Mouse (Mus musculus) CD4-positive, CD25-positive, alpha-beta regulatory T cell, adult 4 months (primary cell): ENCODE data around the gene Zcchc10. TPM values are rescaled to one million over a fixed set of nuclear protein-coding genes. Genes with fewer than 3 reads are reported as not detected.
A peak's percentile ranks its signal among the peaks of the same experiment; 100 is the strongest.
"Not testable (repeated sequence)": the region's sequence is repeated elsewhere in the genome, so short reads cannot be mapped to it uniquely, and the experiment has no call there.

Experiments
- ATAC-seq: one replicate; pipeline ENCODE4 v1.8.0; 2017
- polyA plus RNA-seq, 2 experiments: library from polyadenylated mRNA; unstranded; fragments of 100-300 nt; shearing (Covaris generic); gene quantifications; one replicate each; pipeline ENCODE4 v1.2.1; 2017

Zcchc10 gene
- polyA plus RNA-seq, 2 experiments from 2014 or later, result 24.3 to 28.4 TPM

- no peak for ATAC-seq
Observed at GRCm38 (mm10) chr11:53318041-53318440, 6.4 kb upstream of the Zcchc10 start.

- ATAC-seq, result not testable (repeated sequence)
Observed at GRCm38 (mm10) chr11:53318568-53318967, 5.9 kb upstream of the Zcchc10 start.

GRCm38 (mm10) chr11:53319867-53320266, 4.6 kb upstream of the Zcchc10 start:
- not testable (repeated sequence) for ATAC-seq

GRCm38 (mm10) chr11:53330325-53330724, 5.8 kb downstream of the Zcchc10 start:
- ATAC-seq, result peak; percentile 91

- ATAC-seq, result no peak
Observed at GRCm38 (mm10) chr11:53331121-53331520, 6.6 kb downstream of the Zcchc10 start.

GRCm38 (mm10) chr11:53332076-53332680, 7.7 kb downstream of the Zcchc10 start:
- ATAC-seq, result no peak

GRCm38 (mm10) chr11:53335505-53336181, 11.2 kb downstream of the Zcchc10 start:
- no peak for ATAC-seq

GRCm38 (mm10) chr11:53336182-53336571, 11.7 kb downstream of the Zcchc10 start:
- ATAC-seq, result no peak

- ATAC-seq, result no peak
Observed at GRCm38 (mm10) chr11:53336924-53337323, 12.4 kb downstream of the Zcchc10 start.

GRCm38 (mm10) chr11:53337684-53338083, 13.2 kb downstream of the Zcchc10 start:
- ATAC-seq, result no peak

- not testable (repeated sequence) for ATAC-seq
Observed at GRCm38 (mm10) chr11:53341019-53341418, 16.5 kb downstream of the Zcchc10 start.

GRCm38 (mm10) chr11:53342711-53343110, 18.2 kb downstream of the Zcchc10 start:
- no peak for ATAC-seq

- ATAC-seq, result no peak
Observed at GRCm38 (mm10) chr11:53345328-53345727, 20.8 kb downstream of the Zcchc10 start.

GRCm38 (mm10) chr11:53345738-53346137, 21.3 kb downstream of the Zcchc10 start:
- no peak for ATAC-seq

GRCm38 (mm10) chr11:53350291-53351223, 26.1 kb downstream of the Zcchc10 start, which contains the start of gene Aff4:
Gene Aff4 (plus strand): TSS chr11:53350833.
- peak; percentile 76 for ATAC-seq

GRCm38 (mm10) chr11:53351224-53351942, 26.9 kb downstream of the Zcchc10 start:
- no peak for ATAC-seq

GRCm38 (mm10) chr11:53351943-53352590, 27.6 kb downstream of the Zcchc10 start:
- no peak for ATAC-seq

GRCm38 (mm10) chr11:53358504-53359155, 34.2 kb downstream of the Zcchc10 start:
- no peak for ATAC-seq

- no peak for ATAC-seq
Observed at GRCm38 (mm10) chr11:53367032-53367431, 42.6 kb downstream of the Zcchc10 start.

GRCm38 (mm10) chr11:53378918-53379317, 54.4 kb downstream of the Zcchc10 start:
- ATAC-seq, result no peak
